ENCODE assay signal across 11 mouse cellular contexts in the genomic region with DNA sequence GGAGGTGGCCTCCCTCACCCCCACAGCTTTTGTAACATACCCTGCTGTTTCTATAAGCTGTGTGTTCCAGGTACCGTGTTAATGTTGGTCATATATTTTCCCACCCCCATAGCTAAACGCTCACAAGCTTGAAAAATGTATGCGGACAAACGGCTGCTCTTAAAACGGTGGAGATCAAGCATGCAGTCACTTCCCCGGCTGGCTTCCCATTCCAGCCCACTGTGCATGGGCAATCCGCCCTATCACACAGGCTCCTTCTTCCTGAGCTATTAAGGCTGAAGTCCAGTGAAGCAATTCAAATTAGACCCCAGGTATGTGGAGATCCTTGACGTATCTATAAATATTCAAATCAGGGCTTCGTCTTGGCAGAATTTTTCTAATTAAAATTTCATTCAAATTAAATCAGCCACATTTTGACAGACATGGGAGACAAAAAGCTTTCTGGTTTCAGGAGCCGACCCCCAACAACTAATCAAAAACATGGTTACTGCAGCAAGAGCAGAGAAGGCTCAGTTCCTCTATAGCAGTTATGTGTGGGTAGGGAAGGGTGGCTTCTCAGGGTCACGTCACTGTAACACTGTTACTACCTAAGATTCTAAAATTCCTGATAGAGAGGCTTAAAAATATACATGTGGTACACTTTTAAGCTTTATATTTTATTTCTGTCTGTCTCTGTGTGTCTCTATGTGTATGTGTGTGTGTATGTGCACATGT.
DNase-seq lines count a peak whose midpoint lies in the region; ATAC-seq lines count a peak whose summit lies in the region.
"Had no signal": no experiment of that assay in that cellular context is flagged by ENCODE, and none has a peak within 500 bp of the region (broad histone marks: within the 10 kb centered on the region; RNA-seq: fewer than 3 reads in every experiment).

No protein-coding gene starts in this region.

- H3K4me2 ChIP-seq in heart, embryonic 13.5 days, result peak overlapping the region; percentile 13; the same call in 1 of the 2 replicates
- H3K4me2 ChIP-seq in hindbrain, embryonic 14.5 days (replicated peaks), result peak overlapping the region; percentile 35
- H3K4me2 ChIP-seq: lung, embryonic 15.5 days had no signal

- H3K9me3 ChIP-seq in heart, embryonic 13.5 days, result no peaks in the 10 kb centered on the region
- H3K9me3 ChIP-seq in hindbrain, embryonic 14.5 days (ENCODE audit: control insufficient read depth, low read length), result no peaks in the 10 kb centered on the region
- H3K9me3 ChIP-seq: lung, embryonic 15.5 days had no signal

- no peaks in the 10 kb centered on the region for H3K36me3 ChIP-seq in heart, embryonic 13.5 days
- H3K36me3 ChIP-seq in hindbrain, embryonic 14.5 days (replicated peaks; ENCODE audit: control insufficient read depth, insufficient read depth), result no peaks in the 10 kb centered on the region
- H3K36me3 ChIP-seq: lung, embryonic 15.5 days had no signal

- H3K9ac ChIP-seq in heart, embryonic 13.5 days, result no peak overlapping the region
- peak overlapping the region; percentile 42 for H3K9ac ChIP-seq in hindbrain, embryonic 14.5 days
- H3K9ac ChIP-seq: lung, embryonic 15.5 days had no signal

- no peak overlapping the region for H3K4me3 ChIP-seq in heart, embryonic 13.5 days
- no peak overlapping the region for H3K4me3 ChIP-seq in hindbrain, embryonic 14.5 days (replicated peaks; ENCODE audit: low read length)
- H3K4me3 ChIP-seq: lung, embryonic 15.5 days had no signal

- H3K4me1 ChIP-seq in heart, embryonic 13.5 days, result peaks cover 45% of the 10 kb centered on the region
- H3K4me1 ChIP-seq in hindbrain, embryonic 14.5 days (replicated peaks; ENCODE audit: control insufficient read depth, insufficient read depth, low read length), result peaks cover 60% of the 10 kb centered on the region

- 0 out of 2 replicates have a peak overlapping the region, but pooled peaks have one; percentile 38 for H3K27ac ChIP-seq in heart, embryonic 13.5 days (replicated peaks)
- H3K27ac ChIP-seq in hindbrain, embryonic 14.5 days, result peak overlapping the region; percentile 87
- H3K27ac ChIP-seq: lung, embryonic 15.5 days had no signal

- no peaks in the 10 kb centered on the region for H3K27me3 ChIP-seq in heart, embryonic 13.5 days (replicated peaks)
- no peaks in the 10 kb centered on the region for H3K27me3 ChIP-seq in hindbrain, embryonic 14.5 days (ENCODE audit: control insufficient read depth, insufficient read depth, low read length)
- H3K27me3 ChIP-seq: lung, embryonic 15.5 days had no signal

- intact Hi-C loops in heart, postnatal 25 days (cut with DNase I), result no loop called here

- ATAC-seq in heart, embryonic 13.5 days (ENCODE audit: extremely low read depth, insufficient number of reproducible peaks, low FRiP score, low TSS enrichment), result no peak
- peak; percentile 75; the same call in 1 of the 2 replicates for ATAC-seq in hindbrain, embryonic 14.5 days (ENCODE audit: low FRiP score)
- no peak for ATAC-seq in granulocyte monocyte progenitor cell, adult 5-6 weeks (replicated peaks; ENCODE audit: poor library complexity, severe bottlenecking)

- DNase-seq in heart, postnatal 25 days (ENCODE audit: low spot score), result no peak
- peak; percentile 45 for DNase-seq in retina, embryonic 14.5 days (ENCODE audit: low spot score)
- DNase-seq in retina, postnatal 1 day, result no peak
- no peak for DNase-seq in hindbrain, embryonic 14.5 days (ENCODE audit: low spot score)
- no peak for DNase-seq in urinary bladder, adult 18-20 months (ENCODE audit: low spot score in 2 of 2)
- DNase-seq in gastrocnemius, adult 8-10 months (ENCODE audit: low spot score in 2 of 2), result no peak
- DNase-seq: B cell, adult 2 months; heart, adult 18-20 months had no signal

- WGBS in heart, embryonic 13.5 days, result 49% methylated on average over 11 of the region's 11 CpGs
- WGBS in hindbrain, embryonic 14.5 days, result 23% methylated on average over 11 of the region's 11 CpGs
